Mouse (Mus musculus) liver, embryonic 14.5 days (tissue): ENCODE results near the gene Recql5. TPM values are rescaled to one million over a fixed set of nuclear protein-coding genes. Genes with fewer than 3 reads are reported as not detected.

Source experiments
- ATAC-seq: fragments of 200-750 bp; cut with Nextera tagmentation; 2 replicates; pipeline ENCODE4 v1.8.0; 2017; ENCODE audit warnings: moderate number of reproducible peaks, mild to moderate bottlenecking, moderate library complexity; ENCODE audit not compliant: insufficient read depth
- DNase-seq, 3 experiments: peaks; one replicate each; pipeline ENCODE4 v3.0.0-alpha.2; 2012 to 2013; ENCODE audit warnings: low read depth in 3 of 3, low spot score in 3 of 3
- H3K27ac ChIP-seq: fragments of 300-500 bp; sonication (generic); 2 replicates; pipeline ENCODE4 v1.5.1; 2014; ENCODE audit warnings: moderate library complexity, mild to moderate bottlenecking, control low read depth, inconsistent platforms
- H3K27me3 ChIP-seq: fragments of 300-500 bp; sonication (generic); 2 replicates; pipeline ENCODE4 v1.6.1; 2014; ENCODE audit warnings: mild to moderate bottlenecking, low read length, moderate library complexity; ENCODE audit not compliant: control insufficient read depth, insufficient read depth
- H3K36me3 ChIP-seq: fragments of 300-500 bp; sonication (generic); replicated peaks from 2 replicates; pipeline ENCODE4 v1.6.1; 2014; ENCODE audit warnings: low read depth; ENCODE audit not compliant: control insufficient read depth, insufficient read depth
- H3K4me1 ChIP-seq, 2 experiments: fragments of 200-500 bp in 1 of 2; fragments of 300-500 bp in 1 of 2; sonication (generic) in 1 of 2; replicated peaks; 2 replicates each; pipeline ENCODE4 v1.6.1; 2012 to 2014; ENCODE audit warnings: antibody characterized with exemption in 1 of 2, inconsistent platforms in 1 of 2, low read length in 1 of 2; ENCODE audit not compliant: control insufficient read depth in 2 of 2, insufficient read depth in 2 of 2
- H3K4me2 ChIP-seq: fragments of 300-500 bp; sonication (generic); 2 replicates; pipeline ENCODE4 v1.6.1; 2014; ENCODE audit warnings: low read depth, mild to moderate bottlenecking, control low read depth, moderate library complexity
- H3K4me3 ChIP-seq, 2 experiments: fragments of 200-500 bp in 1 of 2; fragments of 300-500 bp in 1 of 2; sonication (generic) in 1 of 2; 2 replicates each; pipeline ENCODE4 v1.5.1; 2012 to 2014; ENCODE audit warnings: low read depth in 2 of 2, low read length in 2 of 2, mild to moderate bottlenecking in 2 of 2, control low read depth in 1 of 2, inconsistent platforms in 1 of 2, moderate library complexity in 1 of 2; ENCODE audit not compliant: insufficient read depth in 1 of 2
- H3K9ac ChIP-seq: fragments of 300-500 bp; sonication (generic); replicated peaks from 2 replicates; pipeline ENCODE4 v1.6.1; 2014; ENCODE audit warnings: mild to moderate bottlenecking, control low read depth, moderate library complexity
- H3K9me3 ChIP-seq: fragments of 300-500 bp; sonication (generic); 2 replicates; pipeline ENCODE4 v1.6.1; 2016; ENCODE audit warnings: low read length, mixed read lengths; ENCODE audit not compliant: control insufficient read depth
- CTCF ChIP-seq: IDR thresholded peaks from 2 replicates; pipeline ENCODE4 v1.5.1; 2016; ENCODE audit warnings: antibody characterized with exemption, low read depth, control low read depth
- EP300 ChIP-seq: IDR thresholded peaks from 2 replicates; pipeline ENCODE4 v1.6.1; 2016; ENCODE audit warnings: antibody characterized with exemption, low read depth
- WGBS: fragments of 180-500 bp; shearing (Covaris S2); extraction: QIAGEN DNeasy Blood & Tissue Kit; methylation state at CpG from one replicate; pipeline ENCODE4 v1.1.7; 2014; ENCODE audit not compliant: insufficient replicate concordance; 5-methylcytosine and 5-hydroxymethylcytosine counted together
- polyA plus RNA-seq, 2 experiments: library from polyadenylated mRNA; depleted of rRNA in 1 of 2; stranded (reverse) in 1 of 2; unstranded in 1 of 2; fragments of >200 nt; fragmentation: Nextera tagmentation in 1 of 2; extraction: Ambion mirVana in 1 of 2; gene quantifications; 2 replicates each; pipeline versions ENCODE4 v1.2.1 to v1.2.3; 2012 to 2014

The Recql5 gene
- polyA plus RNA-seq, 2 experiments, result 6.1 to 7.3 TPM

- Histone ChIP-seq H3K36me3 (peaks cover 31% of the 10 kb centered on the region), H3K4me1 (peaks cover 0 to 4% of the 10 kb centered on the region in 2 experiments; a peak in 2 of 4 replicates), H3K4me2 (no peak overlapping the region), H3K27me3 (no peaks in the 10 kb centered on the region), H3K27ac (no peak overlapping the region), H3K4me3 (no peak overlapping the region), H3K9ac (no peak overlapping the region), H3K9me3 (no peaks in the 10 kb centered on the region)
- 84% methylated on average over 7 of the region's 7 CpGs for WGBS
- no peak for DNase-seq
- no peak for ATAC-seq
- TF ChIP-seq EP300, result no peak
- TF ChIP-seq CTCF, result 0 out of 2 replicates have a peak, but pooled peaks have one; percentile 13
Observed at GRCm38 (mm10) chr11:115941980-115942379, 8.7 kb upstream of the Recql5 start.

- TF ChIP-seq EP300, result no peak
- TF ChIP-seq CTCF, result peak; percentile 73
- H3K27ac ChIP-seq, result no peak overlapping the region
- no peaks in the 10 kb centered on the region for H3K27me3 ChIP-seq
- H3K9ac ChIP-seq, result no peak overlapping the region
- ATAC-seq (peak; percentile 50; the same call in 1 of the 2 replicates), DNase-seq (peak; percentile 41 to 55 (median 48))
- H3K4me1 ChIP-seq, result peaks cover 0 to 5% of the 10 kb centered on the region in 2 experiments; a peak in 2 of 4 replicates
- no peaks in the 10 kb centered on the region for H3K9me3 ChIP-seq
- no peak overlapping the region for H3K4me3 ChIP-seq
- no peak overlapping the region for H3K4me2 ChIP-seq
- H3K36me3 ChIP-seq, result peaks cover 28% of the 10 kb centered on the region
- WGBS, result 15% methylated on average over 6 of the region's 6 CpGs
Observed at GRCm38 (mm10) chr11:115939690-115940329, 6.5 kb upstream of the Recql5 start.

- Histone ChIP-seq H3K9ac (peak overlapping the region; percentile 87), H3K4me1 (peaks cover 16% of the 10 kb centered on the region in 2 experiments), H3K4me2 (peak overlapping the region; percentile 90), H3K4me3 (peak overlapping the region; percentile 84 to 100), H3K9me3 (no peaks in the 10 kb centered on the region), H3K36me3 (peaks cover 11% of the 10 kb centered on the region), H3K27me3 (no peaks in the 10 kb centered on the region), H3K27ac (peak overlapping the region; percentile 32)
- ATAC-seq (peak; percentile 38; the same call in 1 of the 2 replicates), DNase-seq (no peak)
- no peak for TF ChIP-seq EP300
- no peak for TF ChIP-seq CTCF
- WGBS, result under 1% methylated on average over 16 of the region's 16 CpGs
Observed at GRCm38 (mm10) chr11:115933747-115934110, 452 bp upstream of the Recql5 start.

- Histone ChIP-seq H3K27ac (no peak overlapping the region), H3K4me3 (no peak overlapping the region), H3K27me3 (no peaks in the 10 kb centered on the region), H3K9ac (no peak overlapping the region), H3K4me1 (peaks cover 16% of the 10 kb centered on the region in 2 experiments), H3K4me2 (no peak overlapping the region), H3K36me3 (peaks cover 2% of the 10 kb centered on the region), H3K9me3 (no peaks in the 10 kb centered on the region)
- 58% methylated on average over 3 of the region's 3 CpGs for WGBS
- no peak for DNase-seq
- TF ChIP-seq EP300, result no peak
- TF ChIP-seq CTCF, result no peak
- ATAC-seq, result no peak
Observed at GRCm38 (mm10) chr11:115931235-115931634, 2.0 kb downstream of the Recql5 start.

- DNase-seq, result no peak
- Histone ChIP-seq H3K4me2 (no peak overlapping the region), H3K36me3 (no peaks in the 10 kb centered on the region; the same call in none of the 2 replicates), H3K9ac (no peak overlapping the region), H3K4me3 (no peak overlapping the region), H3K9me3 (no peaks in the 10 kb centered on the region), H3K27me3 (no peaks in the 10 kb centered on the region), H3K4me1 (peaks cover 16% of the 10 kb centered on the region in 2 experiments), H3K27ac (no peak overlapping the region)
- 61% methylated on average over 3 of the region's 3 CpGs for WGBS
- TF ChIP-seq CTCF, result no peak
- no peak for TF ChIP-seq EP300
- ATAC-seq, result no peak
Observed at GRCm38 (mm10) chr11:115929818-115930217, 3.5 kb downstream of the Recql5 start.
